Mouse (Mus musculus): ENCODE results near the gene Trpm5. TPM values are rescaled to one million over a fixed set of nuclear protein-coding genes. Genes with fewer than 3 reads are reported as not detected.

Gene Trpm5
- total RNA-seq, 1 experiment from 2014 or later = not detected

GRCm38 (mm10) chr7:143068316-143068881 lies 26.0 kb downstream of the Trpm5 start:
- no peak for ATAC-seq (replicated peaks; ENCODE audit: insufficient number of reproducible peaks, low FRiP score, low TSS enrichment, poor library complexity, severe bottlenecking)

GRCm38 (mm10) chr7:143067897-143068296 lies 26.5 kb downstream of the Trpm5 start:
- ATAC-seq (replicated peaks; ENCODE audit: insufficient number of reproducible peaks, low FRiP score, low TSS enrichment, poor library complexity, severe bottlenecking) = no peak

DNA sequence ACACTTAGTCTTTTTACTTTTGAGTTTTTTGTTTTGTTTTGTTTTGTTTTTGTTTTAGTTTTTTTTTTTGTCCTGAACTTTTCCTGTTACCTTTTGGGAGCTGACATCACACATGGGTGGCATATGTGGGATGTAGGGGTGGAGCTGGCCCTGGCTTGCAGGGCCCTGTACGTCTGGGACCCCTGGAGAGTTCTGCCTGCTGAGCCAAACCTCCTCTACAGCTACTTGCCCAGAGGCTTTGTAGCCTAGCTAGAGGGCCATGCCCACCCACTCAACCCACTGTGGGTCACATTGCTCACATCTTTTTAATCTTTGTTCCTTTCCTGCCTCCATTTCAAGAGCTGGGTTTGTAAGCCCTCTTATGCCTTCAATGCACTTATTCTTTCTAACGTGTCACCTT lies 27.0 kb downstream of the Trpm5 start:
- no peak for ATAC-seq (replicated peaks; ENCODE audit: insufficient number of reproducible peaks, low FRiP score, low TSS enrichment, poor library complexity, severe bottlenecking)

GRCm38 (mm10) chr7:143065692-143066091 lies 28.8 kb downstream of the Trpm5 start:
- no peak for ATAC-seq (replicated peaks; ENCODE audit: insufficient number of reproducible peaks, low FRiP score, low TSS enrichment, poor library complexity, severe bottlenecking)

DNA sequence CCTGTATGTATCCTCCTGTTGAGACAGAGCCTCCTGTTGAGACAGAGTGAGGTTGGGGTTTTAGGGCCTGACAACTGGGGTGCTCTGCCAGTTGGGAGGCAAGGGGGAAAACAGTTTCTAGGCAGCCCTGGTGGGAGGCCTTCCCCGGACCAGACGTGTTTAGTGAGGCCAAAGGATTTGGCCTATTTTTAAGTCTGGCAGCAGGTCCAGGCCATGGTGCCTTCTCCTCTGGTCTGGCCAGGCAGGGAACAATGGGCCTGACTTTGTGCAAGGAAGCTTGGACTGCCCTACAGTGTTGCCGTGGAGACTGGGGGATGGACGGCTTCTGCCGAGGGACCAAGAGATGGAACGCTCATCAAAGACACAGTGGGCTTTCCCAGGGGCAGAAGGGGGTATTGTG lies 30.2 kb downstream of the Trpm5 start:
- no peak for ATAC-seq (replicated peaks; ENCODE audit: insufficient number of reproducible peaks, low FRiP score, low TSS enrichment, poor library complexity, severe bottlenecking)

GRCm38 (mm10) chr7:143062704-143063103 lies 31.7 kb downstream of the Trpm5 start:
- ATAC-seq (replicated peaks; ENCODE audit: insufficient number of reproducible peaks, low FRiP score, low TSS enrichment, poor library complexity, severe bottlenecking) = no peak

- ATAC-seq (replicated peaks; ENCODE audit: insufficient number of reproducible peaks, low FRiP score, low TSS enrichment, poor library complexity, severe bottlenecking) = peak; percentile 81
Measured at GRCm38 (mm10) chr7:143059202-143059870, 35.1 kb downstream of the Trpm5 start.

GRCm38 (mm10) chr7:143058221-143058697 lies 36.2 kb downstream of the Trpm5 start:
- ATAC-seq (replicated peaks; ENCODE audit: insufficient number of reproducible peaks, low FRiP score, low TSS enrichment, poor library complexity, severe bottlenecking) = no peak

GRCm38 (mm10) chr7:143057667-143058220 lies 36.7 kb downstream of the Trpm5 start:
- ATAC-seq (replicated peaks; ENCODE audit: insufficient number of reproducible peaks, low FRiP score, low TSS enrichment, poor library complexity, severe bottlenecking) = no peak

GRCm38 (mm10) chr7:143057023-143057422 lies 37.4 kb downstream of the Trpm5 start:
- ATAC-seq (replicated peaks; ENCODE audit: insufficient number of reproducible peaks, low FRiP score, low TSS enrichment, poor library complexity, severe bottlenecking) = no peak

DNA sequence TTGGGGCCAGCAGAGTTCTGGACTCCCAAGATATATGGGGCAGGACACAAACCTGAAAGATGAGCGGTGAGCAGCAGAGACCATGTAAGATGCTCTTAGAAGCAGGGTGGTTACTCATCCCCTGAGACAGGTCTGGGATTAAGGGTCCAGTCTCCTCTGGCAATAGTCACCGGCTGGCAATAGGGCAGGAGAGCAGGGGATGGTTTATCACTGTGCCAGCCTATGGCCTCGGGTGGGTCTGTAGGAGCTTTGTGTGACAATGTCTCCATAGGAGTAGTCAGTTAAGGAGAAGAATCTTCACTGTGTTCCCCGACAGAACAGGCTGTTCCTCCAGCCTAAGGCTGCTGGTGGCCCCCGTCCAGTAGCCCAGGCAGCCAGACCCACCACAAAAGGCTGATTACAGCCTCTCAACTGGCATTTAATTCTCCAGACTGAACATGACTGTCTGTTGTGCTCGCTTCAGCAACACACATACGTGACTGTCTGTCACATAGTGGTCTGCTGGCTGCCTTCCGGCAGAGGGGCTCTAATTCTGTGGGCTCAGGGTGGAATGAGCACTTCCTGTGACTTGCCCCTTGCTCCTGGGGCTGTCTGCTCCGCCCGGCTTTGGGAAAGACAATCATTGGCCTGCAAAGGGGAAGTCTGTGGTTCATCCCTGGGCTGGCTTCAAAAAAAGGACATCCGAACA lies 38.8 kb downstream of the Trpm5 start:
- ATAC-seq (replicated peaks; ENCODE audit: insufficient number of reproducible peaks, low FRiP score, low TSS enrichment, poor library complexity, severe bottlenecking) = no peak

DNA sequence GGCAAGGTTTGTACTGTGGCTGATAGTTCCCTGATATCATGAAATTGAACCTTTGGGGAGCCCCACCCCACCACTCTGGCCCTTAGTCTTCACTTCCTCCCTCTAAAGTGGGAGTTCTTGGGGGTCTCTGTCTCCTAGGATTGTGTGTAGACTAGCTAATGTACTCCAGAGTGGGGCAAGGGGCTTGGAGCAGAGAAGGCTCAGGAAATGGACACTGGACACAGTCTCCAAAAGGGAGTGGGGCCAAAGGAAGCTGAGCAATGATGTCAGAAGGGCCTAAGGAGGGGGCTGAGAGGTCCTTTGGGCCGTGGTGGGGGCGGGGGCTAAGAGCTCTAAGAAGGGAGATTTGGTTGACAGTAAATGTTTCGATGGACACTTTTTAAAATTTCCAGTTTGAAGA lies 39.4 kb downstream of the Trpm5 start:
- ATAC-seq (replicated peaks; ENCODE audit: insufficient number of reproducible peaks, low FRiP score, low TSS enrichment, poor library complexity, severe bottlenecking) = no peak

DNA sequence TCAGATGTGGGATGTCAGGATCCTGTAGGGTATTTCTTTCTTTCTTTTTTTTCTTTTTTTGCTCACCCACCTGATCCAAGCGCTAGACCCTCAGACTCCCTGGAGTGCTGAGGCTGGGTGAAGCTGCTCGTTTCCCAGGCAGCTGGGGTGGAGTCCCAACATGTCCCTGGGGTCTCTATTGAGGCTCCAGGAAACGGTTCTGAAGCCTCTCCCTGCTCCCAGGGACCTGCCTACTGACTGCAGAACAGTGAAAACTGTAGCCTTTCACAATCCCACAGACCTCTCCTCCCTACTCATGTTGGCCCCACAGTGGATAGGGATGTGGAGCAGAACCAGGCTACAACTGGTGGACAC lies 39.9 kb downstream of the Trpm5 start:
- no peak for ATAC-seq (replicated peaks; ENCODE audit: insufficient number of reproducible peaks, low FRiP score, low TSS enrichment, poor library complexity, severe bottlenecking)

- no peak for ATAC-seq (replicated peaks; ENCODE audit: insufficient number of reproducible peaks, low FRiP score, low TSS enrichment, poor library complexity, severe bottlenecking)
Measured at GRCm38 (mm10) chr7:143053961-143054611, 40.4 kb downstream of the Trpm5 start.

- ATAC-seq (replicated peaks; ENCODE audit: insufficient number of reproducible peaks, low FRiP score, low TSS enrichment, poor library complexity, severe bottlenecking) = no peak
Measured at GRCm38 (mm10) chr7:143053008-143053899, 41.2 kb downstream of the Trpm5 start.

GRCm38 (mm10) chr7:143052626-143053007 lies 41.8 kb downstream of the Trpm5 start, which contains the start of gene Cd81:
Cd81 (plus strand) TSS chr7:143052739.
- ATAC-seq (replicated peaks; ENCODE audit: insufficient number of reproducible peaks, low FRiP score, low TSS enrichment, poor library complexity, severe bottlenecking) = peak; percentile 11; the same call in 1 of the 2 replicates

- no peak for ATAC-seq (replicated peaks; ENCODE audit: insufficient number of reproducible peaks, low FRiP score, low TSS enrichment, poor library complexity, severe bottlenecking)
Measured at GRCm38 (mm10) chr7:143051316-143051715, 43.1 kb downstream of the Trpm5 start.

Measured in monocyte, adult 5-6 weeks (primary cell).